Mouse (Mus musculus) E14TG2a.4 (cell line): ENCODE data around the gene Rbms3.

Source experiments
- CTCF ChIP-seq: conservative IDR thresholded peaks from 2 replicates; pipeline ENCODE4 v1.5.1; 2014; ENCODE audit warnings: low read length
- NANOG ChIP-seq: IDR thresholded peaks from 2 replicates; pipeline ENCODE4 v1.6.1; 2014; ENCODE audit warnings: borderline replicate concordance, low read length, mixed read lengths
- POU5F1 ChIP-seq: IDR thresholded peaks from 2 replicates; pipeline ENCODE4 v1.6.1; 2014; ENCODE audit warnings: low read length, borderline replicate concordance

DNA sequence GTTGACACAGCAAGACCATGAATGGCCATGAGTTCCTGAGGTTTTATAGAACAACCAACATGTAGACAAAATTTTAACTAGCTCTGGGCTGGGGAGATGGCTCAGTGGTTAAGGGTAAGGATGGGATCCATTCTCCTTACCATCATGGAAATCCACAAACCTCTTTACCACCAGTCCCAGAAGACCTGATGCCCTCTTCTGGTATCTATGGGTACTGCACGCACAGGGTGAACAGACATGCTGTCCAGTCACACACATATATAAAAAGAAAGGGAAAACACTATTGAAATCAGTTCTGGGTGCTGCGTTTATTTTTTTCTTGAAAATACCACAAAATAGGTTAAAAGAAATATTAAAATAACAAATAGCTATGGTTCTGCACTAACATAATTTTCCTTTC lies 577.8 kb downstream of the Rbms3 start:
- peak; percentile 75 for TF ChIP-seq CTCF
- no peak for TF ChIP-seq POU5F1
- TF ChIP-seq NANOG, result no peak
